Mouse (Mus musculus) heart, adult 18-20 months (tissue): ENCODE measurements around the gene Cirbp. TPM values are rescaled to one million over a fixed set of nuclear protein-coding genes. Genes with fewer than 3 reads are reported as not detected.

Experiments used
- DNase-seq, 2 experiments: peaks; one replicate each; pipeline ENCODE4 v3.0.0; 2021 to 2022; ENCODE audit warnings: mixed read lengths in 1 of 2
- long read RNA-seq, 2 experiments: library from polyadenylated mRNA; stranded (forward); transcript quantifications; one replicate each; pipeline ENCODE4 v2.0.0; 2021
- total RNA-seq, 2 experiments: library from RNA; stranded (reverse); gene quantifications; 2 replicates each; pipeline ENCODE4 v1.2.3; 2021

Cirbp gene
- 10 to 100 TPM; 46.3 to 54.9 TPM for total RNA-seq
- long read RNA-seq, experiment 1, transcript Cirbp-202 (7 exons, 1,321 nt): major isoform, 61 of 106 reads
- long read RNA-seq, experiment 1, partial matches to known transcripts: 40 of 106 reads
- long read RNA-seq, experiment 1, other reads (novel, unspliced or antisense): 1 of 106 reads
- long read RNA-seq, experiment 2, transcript Cirbp-202 (7 exons, 1,321 nt): major isoform, 49 of 121 reads
- long read RNA-seq, experiment 2, partial matches to known transcripts: 65 of 121 reads
- long read RNA-seq, experiment 2, other reads (novel, unspliced or antisense): 4 of 121 reads

GRCm38 (mm10) chr10:80165392-80166128 lies at the start of gene Cirbp:
Gene Cirbp, plus strand, starts transcription at chr10:80165985.
- DNase-seq: no peak

- peak in 1 of 2 experiments; percentile 67 for DNase-seq
Measured at GRCm38 (mm10) chr10:80116563-80116926, 49.2 kb upstream of the Cirbp start.

GRCm38 (mm10) chr10:80116927-80117691 lies 48.7 kb upstream of the Cirbp start:
- DNase-seq: peak; percentile 80 to 85

- no peak for DNase-seq
Measured at GRCm38 (mm10) chr10:80117736-80118135, 48.0 kb upstream of the Cirbp start.

GRCm38 (mm10) chr10:80118552-80118951 lies 47.2 kb upstream of the Cirbp start:
- DNase-seq: no peak

- DNase-seq: no peak
Measured at GRCm38 (mm10) chr10:80120146-80120545, 45.6 kb upstream of the Cirbp start.

GRCm38 (mm10) chr10:80121639-80122038 lies 44.1 kb upstream of the Cirbp start:
- no peak for DNase-seq

GRCm38 (mm10) chr10:80123932-80124562 lies 41.7 kb upstream of the Cirbp start:
- DNase-seq: no peak

GRCm38 (mm10) chr10:80127920-80128319 lies 37.9 kb upstream of the Cirbp start:
- no peak for DNase-seq

- no peak for DNase-seq
Measured at GRCm38 (mm10) chr10:80129846-80130245, 35.9 kb upstream of the Cirbp start.

- DNase-seq: no peak
Measured at GRCm38 (mm10) chr10:80130403-80131031, 35.3 kb upstream of the Cirbp start.

- peak in 1 of 2 experiments; percentile 3 for DNase-seq
Measured at GRCm38 (mm10) chr10:80131316-80131951, 34.4 kb upstream of the Cirbp start.

GRCm38 (mm10) chr10:80131952-80132350 lies 33.8 kb upstream of the Cirbp start:
- no peak for DNase-seq

GRCm38 (mm10) chr10:80133226-80133849 lies 32.4 kb upstream of the Cirbp start:
- DNase-seq: peak; percentile 75 to 76

- DNase-seq: peak in 1 of 2 experiments; percentile 11
Measured at GRCm38 (mm10) chr10:80134421-80134820, 31.4 kb upstream of the Cirbp start.

- DNase-seq: peak in 1 of 2 experiments; percentile 6
Measured at GRCm38 (mm10) chr10:80135161-80135560, 30.6 kb upstream of the Cirbp start.

- no peak for DNase-seq
Measured at GRCm38 (mm10) chr10:80135641-80136040, 30.1 kb upstream of the Cirbp start.

- DNase-seq: no peak
Measured at GRCm38 (mm10) chr10:80136179-80136951, 29.4 kb upstream of the Cirbp start.

- DNase-seq: peak in 1 of 2 experiments; percentile 7
Measured at GRCm38 (mm10) chr10:80136952-80137625, 28.7 kb upstream of the Cirbp start.
